Mouse (Mus musculus): ENCODE data around the gene Kcnip1. TPM values are rescaled to one million over a fixed set of nuclear protein-coding genes. Genes with fewer than 3 reads are reported as not detected.

Kcnip1 gene
- polyA plus RNA-seq, 1 experiment = 0.12 TPM

- Histone ChIP-seq H3K4me3 (ENCODE audit: control insufficient read depth, insufficient read depth, low read length) (no peak overlapping the region), H3K4me1 (replicated peaks; ENCODE audit: control insufficient read depth, insufficient read depth, low read length) (no peaks in the 10 kb centered on the region), H3K27ac (ENCODE audit: control insufficient read depth, insufficient read depth, low read length) (no peak overlapping the region), H3K36me3 (ENCODE audit: control insufficient read depth, insufficient read depth, low read length) (no peaks in the 10 kb centered on the region), H3K27me3 (ENCODE audit: control insufficient read depth, insufficient read depth, low read length) (no peaks in the 10 kb centered on the region)
- no peak for DNase-seq
- 68% methylated on average over 5 of the region's 5 CpGs for WGBS
- TF ChIP-seq POLR2A (IDR thresholded peaks at IDR 0.05; ENCODE audit: control insufficient read depth, extremely low read depth, insufficient read depth, low read length, poor library complexity) (no peak), CTCF (IDR thresholded peaks at IDR 0.05; ENCODE audit: borderline replicate concordance, control insufficient read depth, extremely low read depth, insufficient read depth, low read length, poor library complexity) (no peak)
Observed at GRCm38 (mm10) chr11:33818861-33819503, 174.0 kb downstream of the Kcnip1 start.

GRCm38 (mm10) chr11:33816020-33816419 is 176.9 kb downstream of the Kcnip1 start:
- 77% methylated on average over 3 of the region's 3 CpGs for WGBS
- no peak overlapping the region for H3K27ac ChIP-seq (ENCODE audit: control insufficient read depth, insufficient read depth, low read length)

GRCm38 (mm10) chr11:33810105-33810504 is 182.8 kb downstream of the Kcnip1 start:
- Histone ChIP-seq H3K36me3 (ENCODE audit: control insufficient read depth, insufficient read depth, low read length) (no peaks in the 10 kb centered on the region), H3K27ac (ENCODE audit: control insufficient read depth, insufficient read depth, low read length) (no peak overlapping the region), H3K4me1 (replicated peaks; ENCODE audit: control insufficient read depth, insufficient read depth, low read length) (no peaks in the 10 kb centered on the region), H3K27me3 (ENCODE audit: control insufficient read depth, insufficient read depth, low read length) (no peaks in the 10 kb centered on the region), H3K4me3 (ENCODE audit: control insufficient read depth, insufficient read depth, low read length) (no peak overlapping the region)
- no peak for DNase-seq
- no peak for TF ChIP-seq CTCF (IDR thresholded peaks at IDR 0.05; ENCODE audit: borderline replicate concordance, control insufficient read depth, extremely low read depth, insufficient read depth, low read length, poor library complexity)
- TF ChIP-seq POLR2A (IDR thresholded peaks at IDR 0.05; ENCODE audit: control insufficient read depth, extremely low read depth, insufficient read depth, low read length, poor library complexity) = no peak
- 79% methylated on average over 7 of the region's 7 CpGs for WGBS

More at GRCm38 (mm10) chr11:33816020-33816419, 176.9 kb downstream of the Kcnip1 start:
- Histone ChIP-seq H3K27me3 (ENCODE audit: control insufficient read depth, insufficient read depth, low read length) (no peaks in the 10 kb centered on the region), H3K36me3 (ENCODE audit: control insufficient read depth, insufficient read depth, low read length) (no peaks in the 10 kb centered on the region), H3K4me3 (ENCODE audit: control insufficient read depth, insufficient read depth, low read length) (no peak overlapping the region), H3K4me1 (replicated peaks; ENCODE audit: control insufficient read depth, insufficient read depth, low read length) (no peaks in the 10 kb centered on the region)
- TF ChIP-seq CTCF (IDR thresholded peaks at IDR 0.05; ENCODE audit: borderline replicate concordance, control insufficient read depth, extremely low read depth, insufficient read depth, low read length, poor library complexity) (no peak), POLR2A (IDR thresholded peaks at IDR 0.05; ENCODE audit: control insufficient read depth, extremely low read depth, insufficient read depth, low read length, poor library complexity) (no peak)
- DNase-seq = no peak

- no peaks in the 10 kb centered on the region for H3K4me1 ChIP-seq (replicated peaks; ENCODE audit: control insufficient read depth, insufficient read depth, low read length)
- WGBS = 94% methylated on average over 2 of the region's 2 CpGs
- no peak overlapping the region for H3K27ac ChIP-seq (ENCODE audit: control insufficient read depth, insufficient read depth, low read length)
- TF ChIP-seq CTCF (IDR thresholded peaks at IDR 0.05; ENCODE audit: borderline replicate concordance, control insufficient read depth, extremely low read depth, insufficient read depth, low read length, poor library complexity) (no peak), POLR2A (IDR thresholded peaks at IDR 0.05; ENCODE audit: control insufficient read depth, extremely low read depth, insufficient read depth, low read length, poor library complexity) (no peak)
- no peak for DNase-seq
- no peaks in the 10 kb centered on the region for H3K27me3 ChIP-seq (ENCODE audit: control insufficient read depth, insufficient read depth, low read length)
- no peak overlapping the region for H3K4me3 ChIP-seq (ENCODE audit: control insufficient read depth, insufficient read depth, low read length)
- H3K36me3 ChIP-seq (ENCODE audit: control insufficient read depth, insufficient read depth, low read length) = no peaks in the 10 kb centered on the region
Observed at GRCm38 (mm10) chr11:33803093-33803492, 189.9 kb downstream of the Kcnip1 start.

GRCm38 (mm10) chr11:33800436-33801088 is 192.4 kb downstream of the Kcnip1 start:
- DNase-seq = no peak
- Histone ChIP-seq H3K27ac (ENCODE audit: control insufficient read depth, insufficient read depth, low read length) (no peak overlapping the region), H3K36me3 (ENCODE audit: control insufficient read depth, insufficient read depth, low read length) (no peaks in the 10 kb centered on the region), H3K4me3 (ENCODE audit: control insufficient read depth, insufficient read depth, low read length) (no peak overlapping the region), H3K27me3 (ENCODE audit: control insufficient read depth, insufficient read depth, low read length) (no peaks in the 10 kb centered on the region), H3K4me1 (replicated peaks; ENCODE audit: control insufficient read depth, insufficient read depth, low read length) (no peaks in the 10 kb centered on the region)
- WGBS = 85% methylated on average over 10 of the region's 10 CpGs
- TF ChIP-seq CTCF (IDR thresholded peaks at IDR 0.05; ENCODE audit: borderline replicate concordance, control insufficient read depth, extremely low read depth, insufficient read depth, low read length, poor library complexity) (no peak), POLR2A (IDR thresholded peaks at IDR 0.05; ENCODE audit: control insufficient read depth, extremely low read depth, insufficient read depth, low read length, poor library complexity) (no peak)

- H3K27me3 ChIP-seq (ENCODE audit: control insufficient read depth, insufficient read depth, low read length) = no peaks in the 10 kb centered on the region
- no peak for DNase-seq
- WGBS = 8% methylated on average over 1 of the region's 1 CpGs
- no peaks in the 10 kb centered on the region for H3K4me1 ChIP-seq (replicated peaks; ENCODE audit: control insufficient read depth, insufficient read depth, low read length)
- no peak overlapping the region for H3K27ac ChIP-seq (ENCODE audit: control insufficient read depth, insufficient read depth, low read length)
- TF ChIP-seq CTCF (IDR thresholded peaks at IDR 0.05; ENCODE audit: borderline replicate concordance, control insufficient read depth, extremely low read depth, insufficient read depth, low read length, poor library complexity) = no peak
- no peak for TF ChIP-seq POLR2A (IDR thresholded peaks at IDR 0.05; ENCODE audit: control insufficient read depth, extremely low read depth, insufficient read depth, low read length, poor library complexity)
- H3K4me3 ChIP-seq (ENCODE audit: control insufficient read depth, insufficient read depth, low read length) = no peak overlapping the region
- H3K36me3 ChIP-seq (ENCODE audit: control insufficient read depth, insufficient read depth, low read length) = no peaks in the 10 kb centered on the region
Observed at GRCm38 (mm10) chr11:33799933-33800332, 193.0 kb downstream of the Kcnip1 start.
